Mouse (Mus musculus) layer of hippocampus, postnatal 25 days (tissue): Measurements from ENCODE around the gene 4930568D16Rik. TPM values are rescaled to one million over a fixed set of nuclear protein-coding genes. Genes with fewer than 3 reads are reported as not detected.

Source experiments
- DNase-seq, 2 experiments: peaks; one replicate each; pipeline ENCODE4 v3.0.0; 2022; ENCODE audit warnings: mixed read lengths in 2 of 2, low spot score in 1 of 2; ENCODE audit errors: extremely low spot score in 1 of 2
- total RNA-seq, 2 experiments: library from RNA; stranded (reverse); gene quantifications; 2 replicates each; pipeline ENCODE4 v1.2.3; 2021

The 4930568D16Rik gene
- total RNA-seq = not detected

GRCm38 (mm10) chr2:35367629-35368028 lies at the start of gene 4930568D16Rik:
Gene 4930568D16Rik, minus strand, starts transcription at chr2:35367729.
- DNase-seq = no peak

- no peak for DNase-seq
Measured at GRCm38 (mm10) chr2:35417231-35417630, 49.7 kb upstream of the 4930568D16Rik start.

- no peak for DNase-seq
Measured at GRCm38 (mm10) chr2:35416473-35416872, 48.9 kb upstream of the 4930568D16Rik start.

- no peak for DNase-seq
Measured at GRCm38 (mm10) chr2:35412810-35413209, 45.3 kb upstream of the 4930568D16Rik start.

GRCm38 (mm10) chr2:35412246-35412645 lies 44.7 kb upstream of the 4930568D16Rik start:
- no peak for DNase-seq

GRCm38 (mm10) chr2:35411640-35412190 lies 44.2 kb upstream of the 4930568D16Rik start:
- DNase-seq = no peak

- DNase-seq = no peak
Measured at GRCm38 (mm10) chr2:35409466-35409865, 41.9 kb upstream of the 4930568D16Rik start.

- DNase-seq = no peak
Measured at GRCm38 (mm10) chr2:35408409-35409110, 41.0 kb upstream of the 4930568D16Rik start.

- no peak for DNase-seq
Measured at GRCm38 (mm10) chr2:35407878-35408277, 40.3 kb upstream of the 4930568D16Rik start.

GRCm38 (mm10) chr2:35407266-35407665 lies 39.7 kb upstream of the 4930568D16Rik start:
- no peak for DNase-seq

- no peak for DNase-seq
Measured at GRCm38 (mm10) chr2:35406611-35407010, 39.1 kb upstream of the 4930568D16Rik start.

- DNase-seq = no peak
Measured at GRCm38 (mm10) chr2:35402391-35402790, 34.9 kb upstream of the 4930568D16Rik start.

- DNase-seq = no peak
Measured at GRCm38 (mm10) chr2:35400739-35401138, 33.2 kb upstream of the 4930568D16Rik start.

GRCm38 (mm10) chr2:35398184-35398828 lies 30.8 kb upstream of the 4930568D16Rik start:
- DNase-seq = no peak

GRCm38 (mm10) chr2:35397590-35398173 lies 30.2 kb upstream of the 4930568D16Rik start:
- DNase-seq = peak; percentile 52 to 74

- peak; percentile 22 to 29 for DNase-seq
Measured at GRCm38 (mm10) chr2:35397096-35397495, 29.6 kb upstream of the 4930568D16Rik start, which contains the start of gene 4930402F06Rik. Gene 4930402F06Rik, minus strand, starts transcription at chr2:35397175.

GRCm38 (mm10) chr2:35385441-35385871 lies 17.9 kb upstream of the 4930568D16Rik start:
- no peak for DNase-seq

- no peak for DNase-seq
Measured at GRCm38 (mm10) chr2:35379306-35379705, 11.8 kb upstream of the 4930568D16Rik start.

GRCm38 (mm10) chr2:35377600-35377999 lies 10.1 kb upstream of the 4930568D16Rik start:
- DNase-seq = no peak

- peak in 1 of 2 experiments; percentile 42 for DNase-seq
Measured at GRCm38 (mm10) chr2:35373003-35373402, 5.5 kb upstream of the 4930568D16Rik start.

- DNase-seq = no peak
Measured at GRCm38 (mm10) chr2:35370686-35371085, 3.2 kb upstream of the 4930568D16Rik start.
